Mouse (Mus musculus) limb, embryonic 10.5 days (tissue): ENCODE data around the gene Sptssb. TPM values are rescaled to one million over a fixed set of nuclear protein-coding genes. Genes with fewer than 3 reads are reported as not detected.

Experiments used
- DNase-seq: peaks from one replicate; pipeline ENCODE4 v3.0.0-alpha.2; 2017; ENCODE audit warnings: low spot score
- H3K27ac ChIP-seq: fragments of 300-500 bp; sonication (generic); 2 replicates; pipeline ENCODE4 v1.5.1; 2016; ENCODE audit warnings: mild to moderate bottlenecking
- H3K27me3 ChIP-seq: fragments of 300-500 bp; sonication (generic); 2 replicates; pipeline ENCODE4 v1.6.1; 2016; ENCODE audit warnings: low read depth, mild to moderate bottlenecking; ENCODE audit not compliant: poor library complexity, severe bottlenecking
- H3K36me3 ChIP-seq: fragments of 300-500 bp; sonication (generic); 2 replicates; pipeline ENCODE4 v1.6.1; 2016; ENCODE audit warnings: mild to moderate bottlenecking, moderate library complexity
- H3K4me1 ChIP-seq: fragments of 300-500 bp; sonication (generic); 2 replicates; pipeline ENCODE4 v1.6.1; 2016
- H3K4me3 ChIP-seq: fragments of 300-500 bp; sonication (generic); 2 replicates; pipeline ENCODE4 v1.5.1; 2016; ENCODE audit warnings: mild to moderate bottlenecking, moderate library complexity
- H3K9me3 ChIP-seq: fragments of 300-500 bp; sonication (generic); replicated peaks from 2 replicates; pipeline ENCODE4 v1.6.1; 2016; ENCODE audit warnings: mild to moderate bottlenecking
- WGBS: fragments of 180-500 bp; shearing (Covaris S2); methylation state at CpG from one replicate; pipeline ENCODE4 v1.1.7; 2016; 5-methylcytosine and 5-hydroxymethylcytosine counted together
- polyA plus RNA-seq: library from polyadenylated mRNA; unstranded; fragments of >200 nt; fragmentation: Nextera tagmentation; extraction: Ambion mirVana; gene quantifications from 2 replicates; pipeline ENCODE4 v1.2.1, GENCODE M21; 2016

Gene Sptssb
- 0.50 and 1.2 TPM in 2 replicates for polyA plus RNA-seq

- Histone ChIP-seq H3K36me3 (no peaks in the 10 kb centered on the region), H3K27ac (peak within 1 kb of the TSS; percentile 42; the same call in 1 of the 2 replicates), H3K4me1 (peaks cover 23% of the 10 kb centered on the region), H3K4me3 (peak within 1 kb of the TSS; percentile 60), H3K9me3 (no peaks in the 10 kb centered on the region), H3K27me3 (peaks cover 18% of the 10 kb centered on the region)
- WGBS: 2% methylated on average over 24 of the region's 24 CpGs
- DNase-seq: peak; percentile 55
These were observed at the start of gene Sptssb for GRCm38 (mm10) chr3:69859858-69860588. Gene Sptssb (minus strand): TSS chr3:69859940.

- H3K27me3 ChIP-seq: no peaks in the 10 kb centered on the region
- H3K27ac ChIP-seq: no peak overlapping the region
- no peak overlapping the region for H3K4me3 ChIP-seq
- 28% methylated on average over 4 of the region's 4 CpGs for WGBS
- peaks cover 7% of the 10 kb centered on the region; the same call in 1 of the 2 replicates for H3K4me1 ChIP-seq
- no peaks in the 10 kb centered on the region for H3K36me3 ChIP-seq
- DNase-seq: no peak
- H3K9me3 ChIP-seq: no peaks in the 10 kb centered on the region
These were observed 48.3 kb upstream of the Sptssb start for GRCm38 (mm10) chr3:69908074-69908473.

- Histone ChIP-seq H3K9me3 (no peaks in the 10 kb centered on the region), H3K4me1 (peaks cover 10% of the 10 kb centered on the region; the same call in 1 of the 2 replicates), H3K4me3 (no peak overlapping the region), H3K27ac (no peak overlapping the region), H3K36me3 (no peaks in the 10 kb centered on the region), H3K27me3 (no peaks in the 10 kb centered on the region)
- no peak for DNase-seq
- 53% methylated on average over 6 of the region's 6 CpGs for WGBS
These were observed 47.8 kb upstream of the Sptssb start for GRCm38 (mm10) chr3:69907564-69907963.

- Histone ChIP-seq H3K27ac (no peak overlapping the region), H3K4me3 (no peak overlapping the region), H3K27me3 (no peaks in the 10 kb centered on the region), H3K36me3 (no peaks in the 10 kb centered on the region), H3K4me1 (peaks cover 13% of the 10 kb centered on the region; the same call in 1 of the 2 replicates), H3K9me3 (no peaks in the 10 kb centered on the region)
- 91% methylated on average over 9 of the region's 9 CpGs for WGBS
- DNase-seq: no peak
These were observed 43.2 kb upstream of the Sptssb start for GRCm38 (mm10) chr3:69902787-69903477.

GRCm38 (mm10) chr3:69902382-69902781 lies 42.6 kb upstream of the Sptssb start:
- Histone ChIP-seq H3K36me3 (no peaks in the 10 kb centered on the region), H3K9me3 (no peaks in the 10 kb centered on the region), H3K27ac (no peak overlapping the region), H3K27me3 (no peaks in the 10 kb centered on the region), H3K4me3 (no peak overlapping the region), H3K4me1 (peaks cover 9% of the 10 kb centered on the region; the same call in 1 of the 2 replicates)
- DNase-seq: no peak
- WGBS: 41% methylated on average over 2 of the region's 2 CpGs

GRCm38 (mm10) chr3:69901874-69902381 lies 42.2 kb upstream of the Sptssb start:
- H3K27me3 ChIP-seq: no peaks in the 10 kb centered on the region
- DNase-seq: no peak
- H3K4me1 ChIP-seq: peaks cover 8% of the 10 kb centered on the region; the same call in 1 of the 2 replicates

GRCm38 (mm10) chr3:69900335-69900734 lies 40.6 kb upstream of the Sptssb start:
- WGBS: 68% methylated on average over 5 of the region's 5 CpGs
- Histone ChIP-seq H3K4me1 (peaks cover 8% of the 10 kb centered on the region; the same call in 1 of the 2 replicates), H3K4me3 (no peak overlapping the region), H3K36me3 (no peaks in the 10 kb centered on the region), H3K27ac (no peak overlapping the region), H3K9me3 (no peaks in the 10 kb centered on the region), H3K27me3 (no peaks in the 10 kb centered on the region)
- DNase-seq: no peak

More at GRCm38 (mm10) chr3:69901874-69902381, 42.2 kb upstream of the Sptssb start:
- Histone ChIP-seq H3K4me3 (no peak overlapping the region), H3K27ac (no peak overlapping the region), H3K9me3 (no peaks in the 10 kb centered on the region), H3K36me3 (no peaks in the 10 kb centered on the region)

- Histone ChIP-seq H3K4me3 (no peak overlapping the region), H3K9me3 (no peaks in the 10 kb centered on the region), H3K36me3 (no peaks in the 10 kb centered on the region), H3K27ac (no peak overlapping the region), H3K4me1 (peaks cover 8% of the 10 kb centered on the region; the same call in 1 of the 2 replicates), H3K27me3 (no peaks in the 10 kb centered on the region)
- WGBS: 80% methylated on average over 7 of the region's 8 CpGs
- no peak for DNase-seq
These were observed 38.3 kb upstream of the Sptssb start for GRCm38 (mm10) chr3:69897917-69898594.

- no peaks in the 10 kb centered on the region for H3K9me3 ChIP-seq
- 92% methylated on average over 11 of the region's 11 CpGs for WGBS
These were observed 35.8 kb upstream of the Sptssb start for GRCm38 (mm10) chr3:69895516-69895915.

GRCm38 (mm10) chr3:69892187-69893094 lies 32.7 kb upstream of the Sptssb start:
- Histone ChIP-seq H3K27ac (no peak overlapping the region), H3K9me3 (no peaks in the 10 kb centered on the region), H3K4me3 (no peak overlapping the region), H3K27me3 (no peaks in the 10 kb centered on the region), H3K4me1 (no peaks in the 10 kb centered on the region), H3K36me3 (no peaks in the 10 kb centered on the region)
- no peak for DNase-seq
- WGBS: 84% methylated on average over 9 of the region's 9 CpGs

More at GRCm38 (mm10) chr3:69895516-69895915, 35.8 kb upstream of the Sptssb start:
- no peak for DNase-seq
- Histone ChIP-seq H3K4me1 (no peaks in the 10 kb centered on the region), H3K4me3 (no peak overlapping the region), H3K36me3 (no peaks in the 10 kb centered on the region), H3K27ac (no peak overlapping the region), H3K27me3 (no peaks in the 10 kb centered on the region)

- 77% methylated on average over 2 of the region's 2 CpGs for WGBS
- no peaks in the 10 kb centered on the region for H3K36me3 ChIP-seq
- H3K4me1 ChIP-seq: no peaks in the 10 kb centered on the region
- H3K27me3 ChIP-seq: no peaks in the 10 kb centered on the region
- no peak overlapping the region for H3K4me3 ChIP-seq
- no peaks in the 10 kb centered on the region for H3K9me3 ChIP-seq
- DNase-seq: no peak
- no peak overlapping the region for H3K27ac ChIP-seq
These were observed 26.1 kb upstream of the Sptssb start for GRCm38 (mm10) chr3:69885866-69886265.

GRCm38 (mm10) chr3:69883710-69884109 lies 24.0 kb upstream of the Sptssb start:
- no peak for DNase-seq
- H3K27me3 ChIP-seq: no peaks in the 10 kb centered on the region
- H3K4me3 ChIP-seq: no peak overlapping the region
- no peaks in the 10 kb centered on the region for H3K9me3 ChIP-seq
- no peaks in the 10 kb centered on the region for H3K36me3 ChIP-seq
- no peaks in the 10 kb centered on the region for H3K4me1 ChIP-seq
- H3K27ac ChIP-seq: no peak overlapping the region
- 84% methylated on average over 1 of the region's 1 CpGs for WGBS
